Mouse (Mus musculus) hindbrain, embryonic 15.5 days (tissue): ENCODE results near the gene Nqo1. TPM values are rescaled to one million over a fixed set of nuclear protein-coding genes. Genes with fewer than 3 reads are reported as not detected.

Source experiments
- ATAC-seq: fragments of 200-750 bp; cut with Nextera tagmentation; 2 replicates; pipeline ENCODE4 v1.8.0; 2017; ENCODE audit warnings: low read depth, moderate number of reproducible peaks, moderate TSS enrichment; ENCODE audit not compliant: low FRiP score
- H3K27ac ChIP-seq: fragments of 300-500 bp; sonication (generic); replicated peaks from 2 replicates; pipeline ENCODE4 v1.5.1; 2015; ENCODE audit warnings: mild to moderate bottlenecking, inconsistent platforms
- H3K27me3 ChIP-seq: fragments of 300-500 bp; sonication (generic); 2 replicates; pipeline ENCODE4 v1.6.1; 2015; ENCODE audit warnings: control low read depth, inconsistent platforms
- H3K36me3 ChIP-seq: fragments of 300-500 bp; sonication (generic); 2 replicates; pipeline ENCODE4 v1.6.1; 2015; ENCODE audit warnings: control low read depth, inconsistent platforms
- H3K4me1 ChIP-seq: fragments of 300-500 bp; sonication (generic); replicated peaks from 2 replicates; pipeline ENCODE4 v1.6.1; 2015; ENCODE audit warnings: control low read depth, inconsistent platforms
- H3K4me2 ChIP-seq: fragments of 300-500 bp; sonication (generic); 2 replicates; pipeline ENCODE4 v1.6.1; 2015; ENCODE audit warnings: moderate library complexity, mild to moderate bottlenecking, inconsistent platforms
- H3K4me3 ChIP-seq: fragments of 300-500 bp; sonication (generic); 2 replicates; pipeline ENCODE4 v1.5.1; 2015; ENCODE audit warnings: mild to moderate bottlenecking, inconsistent platforms
- H3K9ac ChIP-seq: fragments of 300-500 bp; sonication (generic); 2 replicates; pipeline ENCODE4 v1.6.1; 2015; ENCODE audit warnings: inconsistent platforms
- H3K9me3 ChIP-seq: fragments of 300-500 bp; sonication (generic); 2 replicates; pipeline ENCODE4 v1.6.1; 2016; ENCODE audit warnings: control low read depth, inconsistent platforms
- WGBS: fragments of 180-500 bp; shearing (Covaris S2); methylation state at CpG from one replicate; pipeline ENCODE4 v1.1.7; 2015; 5-methylcytosine and 5-hydroxymethylcytosine counted together
- polyA plus RNA-seq: library from polyadenylated mRNA; unstranded; fragments of >200 nt; fragmentation: Nextera tagmentation; extraction: Ambion mirVana; gene quantifications from 2 replicates; pipeline ENCODE4 v1.2.1, GENCODE M21; 2015

The Nqo1 gene
- polyA plus RNA-seq, 1 experiment from 2014 or later = 9.2 TPM

- no peak overlapping the region for H3K27ac ChIP-seq
- no peaks in the 10 kb centered on the region for H3K9me3 ChIP-seq
- H3K9ac ChIP-seq = peak overlapping the region; percentile 95; the same call in 1 of the 2 replicates
- H3K36me3 ChIP-seq = no peaks in the 10 kb centered on the region
- H3K4me1 ChIP-seq = peaks cover 18% of the 10 kb centered on the region
- no peak; the same call in 1 of the 2 replicates for ATAC-seq
- H3K27me3 ChIP-seq = no peaks in the 10 kb centered on the region
- 32% methylated on average over 11 of the region's 11 CpGs for WGBS
- peak overlapping the region; percentile 93 for H3K4me3 ChIP-seq
- H3K4me2 ChIP-seq = peak overlapping the region; percentile 79
These were observed 32.5 kb upstream of the Nqo1 start for GRCm38 (mm10) chr8:107435421-107435961.

- Histone ChIP-seq H3K9ac (no peak overlapping the region), H3K27me3 (no peaks in the 10 kb centered on the region), H3K4me3 (no peak overlapping the region), H3K36me3 (no peaks in the 10 kb centered on the region), H3K4me1 (peaks cover 4% of the 10 kb centered on the region), H3K27ac (no peak overlapping the region), H3K9me3 (no peaks in the 10 kb centered on the region), H3K4me2 (no peak overlapping the region)
- WGBS = 88% methylated on average over 8 of the region's 8 CpGs
- no peak for ATAC-seq
These were observed 27.8 kb upstream of the Nqo1 start for GRCm38 (mm10) chr8:107430821-107431220.

GRCm38 (mm10) chr8:107425230-107425597, 22.2 kb upstream of the Nqo1 start:
- Histone ChIP-seq H3K27me3 (no peaks in the 10 kb centered on the region), H3K36me3 (peaks cover 13% of the 10 kb centered on the region), H3K4me1 (peaks cover 19% of the 10 kb centered on the region), H3K9me3 (no peaks in the 10 kb centered on the region), H3K4me3 (peak overlapping the region; percentile 86; the same call in 1 of the 2 replicates), H3K9ac (no peak overlapping the region), H3K27ac (no peak overlapping the region), H3K4me2 (peak overlapping the region; percentile 68; the same call in 1 of the 2 replicates)
- 49% methylated on average over 8 of the region's 8 CpGs for WGBS
- ATAC-seq = no peak

GRCm38 (mm10) chr8:107424597-107425229, 21.7 kb upstream of the Nqo1 start, which contains the start of gene Nob1:
Gene Nob1, minus strand, starts transcription at chr8:107425051.
- H3K36me3 ChIP-seq = peaks cover 15% of the 10 kb centered on the region
- peak within 1 kb of the TSS; percentile 82 for H3K9ac ChIP-seq
- no peaks in the 10 kb centered on the region for H3K27me3 ChIP-seq
- no peaks in the 10 kb centered on the region for H3K9me3 ChIP-seq
- peak within 1 kb of the TSS; percentile 68 for H3K4me2 ChIP-seq
- H3K4me1 ChIP-seq = peaks cover 19% of the 10 kb centered on the region
- under 1% methylated on average over 50 of the region's 50 CpGs for WGBS
- peak within 1 kb of the TSS; percentile 74 for H3K27ac ChIP-seq
- H3K4me3 ChIP-seq = peak within 1 kb of the TSS; percentile 86
- ATAC-seq = peak; percentile 99

- H3K4me3 ChIP-seq = peak overlapping the region; percentile 86
- peak overlapping the region; percentile 68 for H3K4me2 ChIP-seq
- WGBS = 34% methylated on average over 9 of the region's 9 CpGs
- H3K27ac ChIP-seq = peak overlapping the region; percentile 74; the same call in 1 of the 2 replicates
- no peak; the same call in 1 of the 2 replicates for ATAC-seq
- H3K27me3 ChIP-seq = no peaks in the 10 kb centered on the region
- H3K9ac ChIP-seq = peak overlapping the region; percentile 82
- peaks cover 19% of the 10 kb centered on the region for H3K4me1 ChIP-seq
- H3K9me3 ChIP-seq = no peaks in the 10 kb centered on the region
- H3K36me3 ChIP-seq = peaks cover 21% of the 10 kb centered on the region
These were observed 21.2 kb upstream of the Nqo1 start for GRCm38 (mm10) chr8:107424176-107424575.

GRCm38 (mm10) chr8:107417001-107417400, 14.0 kb upstream of the Nqo1 start:
- H3K27me3 ChIP-seq = no peaks in the 10 kb centered on the region

GRCm38 (mm10) chr8:107413881-107414280, 10.9 kb upstream of the Nqo1 start:
- H3K4me3 ChIP-seq = no peak overlapping the region
- peaks cover 91% of the 10 kb centered on the region for H3K36me3 ChIP-seq
- no peak for ATAC-seq
- no peaks in the 10 kb centered on the region for H3K27me3 ChIP-seq
- no peaks in the 10 kb centered on the region for H3K9me3 ChIP-seq
- 88% methylated on average over 10 of the region's 10 CpGs for WGBS
- no peak overlapping the region for H3K27ac ChIP-seq
- no peak overlapping the region for H3K9ac ChIP-seq
- no peaks in the 10 kb centered on the region for H3K4me1 ChIP-seq
- no peak overlapping the region for H3K4me2 ChIP-seq

More at GRCm38 (mm10) chr8:107417001-107417400, 14.0 kb upstream of the Nqo1 start:
- Histone ChIP-seq H3K27ac (no peak overlapping the region), H3K4me3 (no peak overlapping the region), H3K9me3 (no peaks in the 10 kb centered on the region), H3K36me3 (peaks cover 88% of the 10 kb centered on the region), H3K9ac (no peak overlapping the region), H3K4me1 (no peaks in the 10 kb centered on the region; the same call in 1 of the 2 replicates), H3K4me2 (no peak overlapping the region)
- 85% methylated on average over 12 of the region's 12 CpGs for WGBS
- ATAC-seq = no peak

GRCm38 (mm10) chr8:107412552-107412951, 9.5 kb upstream of the Nqo1 start:
- Histone ChIP-seq H3K4me1 (no peaks in the 10 kb centered on the region), H3K27ac (no peak overlapping the region), H3K9me3 (no peaks in the 10 kb centered on the region), H3K9ac (no peak overlapping the region), H3K4me2 (no peak overlapping the region), H3K27me3 (no peaks in the 10 kb centered on the region), H3K4me3 (no peak overlapping the region), H3K36me3 (peaks cover 79% of the 10 kb centered on the region)
- no peak for ATAC-seq
- whole genome bisulfite sequencing = 91% methylated on average over 8 of the region's 8 CpGs

- no peaks in the 10 kb centered on the region for H3K9me3 ChIP-seq
- H3K9ac ChIP-seq = no peak overlapping the region
- H3K27me3 ChIP-seq = no peaks in the 10 kb centered on the region
- peaks cover 69% of the 10 kb centered on the region for H3K36me3 ChIP-seq
- H3K4me3 ChIP-seq = no peak overlapping the region
- no peak overlapping the region for H3K4me2 ChIP-seq
- no peak overlapping the region for H3K27ac ChIP-seq
- no peak for ATAC-seq
- H3K4me1 ChIP-seq = no peaks in the 10 kb centered on the region
- 72% methylated on average over 4 of the region's 4 CpGs for WGBS
These were observed 8.4 kb upstream of the Nqo1 start for GRCm38 (mm10) chr8:107411391-107411790.

- H3K9ac ChIP-seq = no peak overlapping the region
- 73% methylated on average over 3 of the region's 3 CpGs for WGBS
- peaks cover 19% of the 10 kb centered on the region for H3K36me3 ChIP-seq
- H3K9me3 ChIP-seq = no peaks in the 10 kb centered on the region
- H3K4me2 ChIP-seq = no peak overlapping the region
- no peak for ATAC-seq
- no peak overlapping the region for H3K4me3 ChIP-seq
- H3K27ac ChIP-seq = no peak overlapping the region
- no peaks in the 10 kb centered on the region for H3K27me3 ChIP-seq
- H3K4me1 ChIP-seq = peaks cover 19% of the 10 kb centered on the region
These were observed 2.9 kb upstream of the Nqo1 start for GRCm38 (mm10) chr8:107405935-107406334.

- H3K4me3 ChIP-seq = no peak overlapping the region
- H3K27me3 ChIP-seq = no peaks in the 10 kb centered on the region
- no peak overlapping the region for H3K9ac ChIP-seq
- ATAC-seq = no peak
- no peak overlapping the region for H3K27ac ChIP-seq
- 80% methylated on average over 4 of the region's 4 CpGs for WGBS
- H3K9me3 ChIP-seq = no peaks in the 10 kb centered on the region
- H3K4me2 ChIP-seq = no peak overlapping the region
- peaks cover 22% of the 10 kb centered on the region for H3K4me1 ChIP-seq
- H3K36me3 ChIP-seq = 0 out of 2 replicates have a peak, but pooled peaks cover 2% of the 10 kb centered on the region
These were observed 1.1 kb upstream of the Nqo1 start for GRCm38 (mm10) chr8:107404057-107404456.

GRCm38 (mm10) chr8:107401866-107402265, 1.1 kb downstream of the Nqo1 start:
- no peaks in the 10 kb centered on the region for H3K27me3 ChIP-seq
- no peaks in the 10 kb centered on the region for H3K9me3 ChIP-seq
- 80% methylated on average over 5 of the region's 5 CpGs for WGBS
- H3K4me3 ChIP-seq = no peak overlapping the region
- no peaks in the 10 kb centered on the region for H3K36me3 ChIP-seq
- no peak overlapping the region for H3K4me2 ChIP-seq
- H3K4me1 ChIP-seq = peaks cover 22% of the 10 kb centered on the region
- H3K9ac ChIP-seq = no peak overlapping the region
- H3K27ac ChIP-seq = no peak overlapping the region
- no peak for ATAC-seq
